Mouse (Mus musculus): ENCODE results near the gene Apobec3.

The Apobec3 gene

GRCm38 (mm10) chr15:79891436-79892212 is at the start of gene Apobec3:
TSS of gene Apobec3 (plus strand) at chr15:79891659.
- DNase-seq (ENCODE audit: low spot score): peak; percentile 85

GRCm38 (mm10) chr15:79842985-79843384 is 48.5 kb upstream of the Apobec3 start:
- no peak for DNase-seq (ENCODE audit: low spot score)

DNA sequence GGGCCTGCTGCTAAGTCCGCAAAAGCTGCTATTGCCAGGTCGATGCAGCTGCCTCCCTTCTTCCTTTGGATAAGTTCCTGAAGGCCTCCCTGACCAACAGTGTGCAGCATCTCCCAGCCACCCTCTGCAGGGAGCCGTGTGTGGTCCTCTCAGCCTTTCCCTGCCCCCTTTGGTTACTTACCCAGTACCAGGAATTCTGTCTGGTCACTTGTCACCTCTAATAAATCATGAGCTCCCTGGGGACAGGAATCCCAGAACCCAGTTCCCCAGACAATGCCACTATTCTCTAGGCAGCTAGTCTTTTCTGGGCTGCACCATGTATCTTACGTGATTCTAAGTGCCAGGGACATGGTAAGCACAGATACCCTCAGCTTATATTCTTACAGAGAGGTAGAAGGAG is 45.5 kb upstream of the Apobec3 start:
- DNase-seq (ENCODE audit: low spot score): no peak

- DNase-seq (ENCODE audit: low spot score): no peak
Observed at GRCm38 (mm10) chr15:79847100-79847499, 44.4 kb upstream of the Apobec3 start.

- DNase-seq (ENCODE audit: low spot score): no peak
Observed at GRCm38 (mm10) chr15:79850143-79850542, 41.3 kb upstream of the Apobec3 start.

GRCm38 (mm10) chr15:79858979-79859378 is 32.5 kb upstream of the Apobec3 start:
- DNase-seq (ENCODE audit: low spot score): no peak

- DNase-seq (ENCODE audit: low spot score): no peak
Observed at GRCm38 (mm10) chr15:79859821-79860220, 31.6 kb upstream of the Apobec3 start.

DNA sequence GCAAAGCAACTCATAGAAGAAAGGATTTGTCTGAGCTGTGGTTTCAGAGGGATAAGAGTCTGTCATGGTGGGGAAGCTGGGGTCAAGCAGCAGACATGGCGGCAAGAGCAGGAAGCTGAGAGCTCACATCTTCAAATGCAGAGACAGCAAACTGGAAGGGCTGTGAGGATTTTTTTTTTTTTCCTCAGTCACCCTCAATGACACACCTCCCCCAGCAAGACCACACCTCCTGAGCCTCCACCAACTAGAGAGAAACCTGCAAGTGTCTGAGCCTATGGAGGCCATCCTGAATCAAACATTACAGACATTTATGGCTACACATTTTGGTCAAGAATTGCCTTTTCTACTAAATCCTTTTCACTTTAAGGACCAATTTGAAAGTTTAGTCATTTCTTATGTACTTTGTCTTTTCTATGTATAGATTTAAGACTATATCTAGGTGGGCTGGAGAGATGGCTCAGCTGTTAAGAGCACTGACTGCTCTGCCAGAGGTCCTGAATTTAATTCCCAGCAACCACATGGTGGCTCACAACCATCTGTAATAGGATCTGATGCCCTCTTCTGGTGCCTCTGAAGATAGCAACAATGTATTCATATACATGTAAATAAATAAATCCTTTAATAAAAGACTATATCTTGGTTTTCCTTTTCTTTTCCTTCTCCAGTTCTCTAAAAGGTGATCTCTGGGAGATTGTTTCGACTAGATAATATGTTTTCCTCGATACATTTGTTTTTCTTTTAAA is 24.0 kb upstream of the Apobec3 start:
- no peak for DNase-seq (ENCODE audit: low spot score)

- no peak for DNase-seq (ENCODE audit: low spot score)
Observed at GRCm38 (mm10) chr15:79873545-79873944, 17.9 kb upstream of the Apobec3 start.

DNA sequence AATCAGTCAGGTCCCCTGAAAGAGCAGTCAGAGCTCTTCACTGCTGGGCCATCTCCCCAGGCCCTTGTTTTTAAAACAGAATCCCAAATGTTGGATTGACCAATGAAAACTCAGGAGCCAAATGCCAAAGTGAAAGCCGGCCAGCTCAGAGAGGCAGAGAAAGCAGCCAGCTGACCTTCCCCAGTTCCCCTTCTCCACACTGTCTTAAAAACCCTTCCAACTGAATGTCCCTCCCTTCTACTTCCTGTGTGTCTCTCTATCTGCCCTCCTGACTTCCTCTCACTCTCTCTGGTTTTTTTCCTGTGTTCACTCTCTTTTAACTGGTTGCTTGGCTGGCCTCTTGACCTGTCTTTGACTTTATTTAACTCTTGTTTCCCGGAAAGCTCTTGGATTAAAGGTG is 17.5 kb upstream of the Apobec3 start:
- DNase-seq (ENCODE audit: low spot score): no peak

- DNase-seq (ENCODE audit: low spot score): no peak
Observed at GRCm38 (mm10) chr15:79875261-79875995, 16.0 kb upstream of the Apobec3 start.

GRCm38 (mm10) chr15:79878725-79879136 is 12.7 kb upstream of the Apobec3 start:
- DNase-seq (ENCODE audit: low spot score): no peak

DNA sequence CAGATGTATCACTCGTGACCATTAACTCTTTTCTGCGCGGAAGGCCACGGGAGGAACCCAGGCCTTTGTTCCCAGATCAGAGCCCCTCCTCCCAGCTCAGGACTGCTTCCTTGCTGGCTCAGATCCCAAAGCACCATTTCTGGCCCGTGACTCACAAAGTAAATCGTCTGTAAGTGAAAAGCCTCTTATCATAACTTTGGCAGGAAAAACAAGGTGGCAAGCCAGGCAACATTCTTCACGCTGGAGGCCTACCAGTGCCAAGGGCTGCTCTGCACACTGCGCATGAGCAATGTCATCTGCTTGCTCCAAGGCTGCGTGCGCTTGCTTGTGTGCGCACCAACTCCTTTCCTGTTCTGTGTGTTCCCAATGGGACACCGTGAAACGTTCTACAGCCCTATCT is 12.1 kb upstream of the Apobec3 start:
- DNase-seq (ENCODE audit: low spot score): no peak

- no peak for DNase-seq (ENCODE audit: low spot score)
Observed at GRCm38 (mm10) chr15:79880477-79880876, 11.0 kb upstream of the Apobec3 start.

DNA sequence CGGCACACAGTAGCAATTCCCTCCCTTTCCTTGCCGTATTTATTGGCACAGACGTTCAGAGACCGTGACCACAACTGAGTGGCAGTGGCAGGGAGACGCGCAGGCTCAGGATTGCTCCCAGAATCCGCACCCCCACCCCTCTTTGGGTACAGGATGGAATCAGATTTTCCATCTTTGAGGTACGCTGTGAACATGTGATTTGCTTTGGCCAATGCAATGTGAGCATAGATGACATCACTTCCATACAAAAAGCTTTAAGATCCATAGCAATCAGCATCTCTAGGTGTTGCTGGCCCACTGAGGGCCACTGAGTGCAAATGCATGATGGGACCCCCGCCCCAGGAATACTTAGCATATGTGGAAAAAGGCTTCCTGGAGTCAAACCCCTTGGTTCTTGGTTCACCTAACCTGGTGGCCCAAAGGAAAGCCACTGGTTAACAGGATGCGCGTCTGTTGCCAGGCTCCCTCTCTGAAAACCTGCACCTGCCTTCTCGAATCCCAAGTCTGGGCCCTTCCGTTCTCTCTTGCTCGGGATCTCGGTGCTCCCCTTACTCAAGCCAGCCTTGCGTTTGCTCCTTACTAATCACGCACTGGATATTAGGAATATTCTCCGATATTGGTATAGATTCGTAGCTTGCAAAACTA is 8.7 kb upstream of the Apobec3 start:
- no peak for DNase-seq (ENCODE audit: low spot score)

- DNase-seq (ENCODE audit: low spot score): peak; percentile 92
Observed at GRCm38 (mm10) chr15:79883352-79883822, 8.1 kb upstream of the Apobec3 start.

DNA sequence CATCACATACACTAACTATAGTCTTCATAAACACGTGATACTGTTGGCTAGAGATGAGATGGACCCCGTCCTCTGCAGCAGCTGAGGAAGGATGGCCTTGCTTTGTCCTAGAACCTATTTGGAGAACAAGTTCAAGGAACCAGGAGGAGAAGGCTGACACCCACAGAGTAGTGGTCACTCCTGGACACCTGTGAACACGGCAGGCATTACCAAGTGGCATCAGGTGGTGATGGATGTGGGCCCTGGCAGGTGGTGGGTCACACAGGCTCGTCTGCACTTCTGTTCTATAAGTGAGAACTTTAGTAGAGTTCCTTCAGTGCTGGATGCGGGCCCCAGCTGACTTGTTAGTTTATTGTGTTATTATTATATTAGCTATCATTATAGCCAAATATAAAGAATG is 6.6 kb upstream of the Apobec3 start:
- DNase-seq (ENCODE audit: low spot score): no peak

DNA sequence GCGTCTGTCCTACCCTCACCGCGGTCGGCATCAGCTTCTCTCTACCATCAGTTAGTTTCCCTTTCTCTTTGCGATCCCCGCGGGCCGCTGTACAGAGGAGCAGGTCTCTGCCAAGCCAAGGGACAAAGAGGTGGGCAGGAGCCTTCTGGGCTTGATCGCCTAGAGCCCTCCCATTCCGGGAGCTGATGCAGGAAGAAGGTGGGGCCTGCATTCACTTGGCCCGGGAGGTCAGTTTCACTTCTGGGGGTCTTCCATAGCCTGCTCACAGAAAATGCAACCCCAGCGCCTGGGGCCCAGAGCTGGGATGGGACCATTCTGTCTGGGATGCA is 718 bp downstream of the Apobec3 start:
- peak; percentile 60 for DNase-seq (ENCODE audit: low spot score)

DNA sequence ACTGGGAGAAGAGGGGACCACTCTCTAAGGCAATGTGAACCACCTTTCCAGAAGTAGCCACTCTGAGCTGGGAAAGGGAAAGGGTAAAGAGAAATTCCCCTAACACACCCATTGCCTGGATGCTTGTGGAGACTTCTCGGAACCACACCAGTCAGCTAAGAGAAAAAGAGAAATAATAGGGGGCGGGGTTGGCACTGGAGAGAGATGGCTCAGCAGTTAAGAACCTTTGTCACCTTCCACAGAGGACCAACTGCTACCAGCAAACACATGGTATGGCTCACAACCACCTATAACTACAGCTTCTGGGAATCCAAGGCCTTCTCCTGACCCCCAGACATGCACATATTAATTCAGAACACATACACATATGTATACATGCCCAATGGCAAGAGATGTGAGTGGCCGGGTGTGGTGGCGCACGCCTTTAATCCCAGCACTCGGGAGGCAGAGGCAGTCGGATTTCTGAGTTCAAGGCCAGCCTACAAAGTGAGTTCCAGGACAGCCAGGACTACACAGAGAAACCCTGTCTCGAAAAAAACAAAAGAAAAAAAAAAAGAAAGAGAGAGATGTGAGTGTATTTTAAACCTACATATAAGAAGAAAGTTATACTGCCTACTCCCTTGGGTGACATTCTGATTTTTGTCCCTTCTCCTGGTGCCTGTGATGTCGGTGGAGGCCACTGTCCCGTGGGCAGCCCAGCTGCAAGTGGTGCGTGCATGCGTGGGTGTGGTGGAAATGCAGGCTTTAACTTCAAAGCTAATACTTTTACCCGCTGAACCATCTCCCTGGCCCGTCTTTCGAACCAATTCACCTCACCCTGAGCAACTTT is 1.8 kb downstream of the Apobec3 start:
- no peak for DNase-seq (ENCODE audit: low spot score)

GRCm38 (mm10) chr15:79893824-79894123 is 2.3 kb downstream of the Apobec3 start:
- no peak for DNase-seq (ENCODE audit: low spot score)

DNA sequence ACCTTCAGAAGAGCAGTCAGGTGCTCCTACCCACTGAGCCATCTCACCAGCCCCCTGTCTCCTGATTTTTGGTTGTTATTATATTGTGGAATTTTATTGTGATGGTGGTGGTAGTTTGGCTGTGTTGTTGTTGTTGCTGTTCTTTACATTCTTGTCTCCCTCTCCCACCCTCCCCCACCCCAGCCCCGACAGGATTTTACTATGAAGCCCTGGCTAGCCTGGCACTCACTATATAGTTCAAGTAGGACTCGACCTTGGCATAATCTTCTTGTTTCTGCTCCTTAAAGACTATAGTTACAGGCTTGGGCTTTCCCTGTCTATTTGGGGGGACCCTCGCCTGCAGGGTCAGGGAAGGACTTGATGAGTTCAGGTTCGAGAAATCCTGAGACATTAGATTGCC is 2.9 kb downstream of the Apobec3 start:
- no peak for DNase-seq (ENCODE audit: low spot score)
